Mouse (Mus musculus) lung, postnatal 36 days (tissue): ENCODE data around the gene Hinfp.
"Not testable (repeated sequence)": the region's sequence is repeated elsewhere in the genome, so short reads cannot be mapped to it uniquely, and the experiment has no call there.

ENCODE experiments used
- DNase-seq: peaks from one replicate; pipeline ENCODE4 v3.0.0; 2022; ENCODE audit warnings: mixed read lengths

Gene Hinfp

GRCm38 (mm10) chr9:44311136-44312134 lies 6.0 kb upstream of the Hinfp start:
- peak; percentile 73 for DNase-seq

GRCm38 (mm10) chr9:44310750-44311135 lies 5.3 kb upstream of the Hinfp start:
- DNase-seq, result no peak

GRCm38 (mm10) chr9:44309756-44310155 lies 4.3 kb upstream of the Hinfp start:
- no peak for DNase-seq

DNA sequence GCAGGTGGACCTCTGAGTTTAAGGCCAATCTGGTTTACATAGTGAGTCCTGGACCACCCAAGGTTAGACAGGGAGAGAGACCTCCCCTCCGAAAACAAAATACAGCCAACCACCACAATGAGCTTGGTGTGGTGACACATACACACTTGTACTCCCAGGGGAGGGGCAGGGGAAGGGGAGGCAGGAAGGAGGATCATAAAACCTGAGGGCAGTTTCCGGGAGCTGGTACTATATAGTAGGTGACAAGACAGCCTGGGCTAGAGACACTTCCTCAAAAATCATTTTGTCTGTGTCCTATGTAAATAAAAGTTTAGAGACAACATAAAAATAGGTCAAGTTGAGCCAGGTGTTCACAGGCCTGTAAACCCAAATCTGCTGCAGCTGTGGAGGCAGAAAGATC lies 1.8 kb upstream of the Hinfp start:
- DNase-seq, result no peak

DNA sequence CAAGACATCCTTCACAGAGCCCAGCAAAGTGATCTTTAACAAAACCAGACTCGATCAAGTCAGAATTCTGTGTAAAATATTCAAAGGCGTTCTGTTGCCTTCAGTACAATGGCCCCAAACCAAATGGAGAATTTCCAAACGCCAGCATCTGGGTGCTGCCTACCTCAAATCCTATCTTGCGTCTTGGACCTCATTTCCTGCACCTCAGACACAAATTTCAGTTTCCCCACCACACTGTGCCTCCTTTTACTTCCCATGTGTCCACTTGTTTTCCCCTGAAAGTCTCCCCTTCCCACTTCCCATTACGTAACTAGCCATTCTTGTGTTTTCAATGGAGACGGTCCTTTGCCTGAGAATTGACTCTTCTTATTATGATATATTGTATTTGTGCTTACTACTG lies 1.1 kb upstream of the Hinfp start:
- DNase-seq, result no peak

DNA sequence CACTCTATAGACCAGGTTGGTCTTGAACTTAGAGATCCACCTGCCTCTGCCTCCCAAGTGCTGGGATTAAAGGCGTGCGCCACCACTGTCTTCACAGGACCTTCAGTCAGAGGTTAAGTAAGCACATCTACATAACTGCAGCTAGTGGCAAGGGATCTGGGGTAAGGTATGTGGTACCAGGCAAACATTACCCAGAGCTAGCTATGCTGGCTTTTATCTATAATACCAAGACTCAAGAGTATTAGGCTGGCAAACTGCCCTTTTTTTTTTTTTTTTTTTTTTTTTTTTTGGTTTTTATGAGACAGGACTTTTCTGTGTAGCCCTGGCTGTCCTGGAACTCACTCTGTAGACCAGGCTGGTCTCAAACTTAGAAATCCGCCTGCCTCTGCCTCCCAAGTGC lies 5.5 kb downstream of the Hinfp start:
- not testable (repeated sequence) for DNase-seq

GRCm38 (mm10) chr9:44292490-44292889 lies 13.0 kb downstream of the Hinfp start:
- DNase-seq, result peak; percentile 84

- DNase-seq, result no peak
These were observed 16.5 kb downstream of the Hinfp start for GRCm38 (mm10) chr9:44288959-44289291.

DNA sequence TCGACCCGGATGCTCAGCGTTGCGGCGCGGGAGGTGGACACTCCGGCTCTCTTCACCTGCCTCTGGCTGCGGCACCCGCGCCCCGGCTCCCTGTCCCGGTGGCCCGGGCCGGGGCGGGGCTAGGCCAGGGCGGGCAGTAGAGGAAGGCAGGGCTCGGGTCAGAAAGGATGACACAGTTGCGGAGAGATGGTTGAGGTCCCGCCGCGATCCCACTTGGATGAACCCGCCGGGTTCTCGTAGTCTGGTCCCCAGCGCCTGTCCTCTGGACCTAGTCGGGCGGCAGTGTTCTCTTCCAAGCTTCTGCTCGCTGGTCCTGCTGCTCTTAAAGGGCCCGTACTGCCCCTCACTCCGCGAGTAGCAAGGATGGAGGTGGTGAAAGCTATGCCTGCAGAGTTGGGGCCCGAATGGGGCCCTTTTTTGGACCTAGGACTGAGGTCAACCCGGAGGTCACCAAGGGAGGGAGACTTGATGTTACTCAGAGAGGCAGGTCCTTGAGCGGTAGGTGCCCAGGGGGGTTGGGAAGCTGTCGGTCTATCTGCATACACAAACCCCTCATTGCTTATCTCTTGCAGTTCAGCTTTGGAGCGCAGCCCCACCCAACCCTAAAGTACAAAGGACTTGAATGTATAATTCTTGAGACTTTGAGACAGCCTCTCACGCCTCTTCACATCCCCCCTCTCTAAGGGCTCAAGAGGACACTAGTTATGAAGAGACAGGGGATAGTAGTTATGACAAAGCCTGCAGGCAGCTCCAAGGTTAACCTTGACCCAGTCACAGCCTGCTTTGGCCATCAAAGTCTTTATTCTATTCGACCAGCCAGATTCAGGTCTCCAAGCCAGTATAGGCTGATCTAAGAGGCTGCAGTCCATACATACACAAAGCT lies 17.2 kb downstream of the Hinfp start, which contains the start of gene Abcg4:
TSS of gene Abcg4 (minus strand) at position 540 of the 883 bp plus-strand sequence.
- DNase-seq, result no peak

GRCm38 (mm10) chr9:44287401-44288075 lies 17.9 kb downstream of the Hinfp start:
- DNase-seq, result no peak

DNA sequence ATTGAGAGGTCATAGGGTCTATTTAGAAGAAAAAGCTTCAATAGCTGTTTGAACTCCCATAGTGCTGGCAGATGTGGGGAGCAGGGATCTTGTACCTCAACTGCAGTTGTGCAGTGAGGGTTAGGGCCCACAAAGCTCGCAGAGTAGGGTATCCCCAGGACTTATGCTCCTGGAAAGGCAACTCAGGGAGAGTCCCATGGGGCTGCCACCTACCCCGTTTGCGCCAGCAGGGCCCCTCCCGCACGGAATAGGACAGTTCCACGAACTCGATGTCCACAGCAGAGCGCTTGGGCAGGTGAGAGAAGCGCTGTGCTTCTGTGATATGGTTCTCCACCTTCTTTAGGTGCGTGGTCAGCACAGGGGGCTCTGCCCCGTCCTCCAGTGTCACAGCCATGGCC lies 18.5 kb downstream of the Hinfp start:
- no peak for DNase-seq

DNA sequence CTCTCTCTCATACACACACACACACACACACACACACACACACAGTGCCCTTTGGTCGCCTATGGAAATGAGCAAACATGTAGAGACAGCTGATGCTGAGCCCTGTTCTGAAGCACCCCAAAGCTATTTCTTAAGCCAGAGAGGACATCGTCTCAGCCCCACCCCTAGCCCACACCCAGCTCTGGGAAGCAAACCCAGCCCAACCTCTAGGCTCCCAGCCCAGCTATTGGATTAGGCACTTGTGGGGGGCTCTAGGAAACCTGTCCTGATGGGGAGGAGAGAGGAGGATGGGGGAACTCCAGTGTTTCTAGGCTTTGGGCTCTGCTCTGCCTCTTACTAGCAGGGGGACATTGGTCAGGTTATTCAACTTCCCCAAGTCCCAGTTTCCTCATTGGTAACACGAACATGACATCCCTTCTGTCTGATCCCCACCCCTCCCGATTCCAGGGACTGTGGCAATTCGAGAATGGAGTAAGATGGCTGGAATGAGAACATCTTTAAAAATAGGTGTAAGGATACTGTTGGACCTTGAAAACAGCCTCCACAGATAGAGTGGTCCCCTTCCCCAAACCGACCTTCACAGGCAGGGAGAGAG lies 19.1 kb downstream of the Hinfp start:
- no peak for DNase-seq

DNA sequence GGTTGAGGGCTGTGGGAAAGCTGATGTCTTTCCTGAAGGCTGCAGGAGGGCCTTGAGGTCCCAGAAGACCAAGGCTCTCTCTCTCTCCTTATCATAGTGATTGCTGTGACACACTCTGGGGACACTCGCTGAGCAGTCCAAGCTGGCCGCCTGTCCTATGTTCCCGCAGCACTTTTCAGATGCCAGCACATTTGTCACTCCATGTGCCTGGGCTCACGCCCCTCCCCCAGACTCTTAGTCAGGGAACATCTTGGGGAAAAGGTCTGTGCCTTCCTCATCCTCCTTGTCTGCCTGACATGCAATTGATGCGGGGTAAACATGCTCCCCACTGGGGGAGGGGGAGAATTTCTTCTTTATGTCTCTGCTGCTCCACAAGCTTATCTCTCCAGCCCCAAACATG lies 22.3 kb downstream of the Hinfp start:
- DNase-seq, result no peak

GRCm38 (mm10) chr9:44269973-44270372 lies 35.5 kb downstream of the Hinfp start:
- DNase-seq, result no peak

GRCm38 (mm10) chr9:44269077-44269476 lies 36.4 kb downstream of the Hinfp start:
- DNase-seq, result peak; percentile 73

DNA sequence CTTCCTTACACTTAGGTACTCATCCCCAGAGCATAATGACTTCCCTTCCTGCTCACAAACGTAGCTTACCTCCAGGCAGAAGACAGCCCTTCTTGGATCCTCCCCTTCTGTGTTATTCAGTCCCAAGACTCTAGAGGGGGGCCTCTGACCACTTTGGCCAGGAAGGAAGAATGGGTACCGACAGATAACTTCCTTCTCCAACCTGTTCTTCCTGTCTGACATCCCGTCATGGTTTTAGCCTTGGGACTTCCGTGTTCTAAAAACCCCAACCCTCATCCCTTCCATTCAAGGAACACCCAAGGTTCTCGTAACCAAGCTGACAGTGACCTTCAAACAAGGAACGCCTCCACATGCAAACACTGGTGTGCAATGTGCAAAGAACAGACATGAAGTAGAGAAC lies 37.0 kb downstream of the Hinfp start, which contains the start of gene Nlrx1:
TSS of gene Nlrx1 (minus strand) at position 168 of the 400 bp plus-strand sequence.
- peak; percentile 55 for DNase-seq

GRCm38 (mm10) chr9:44268027-44268360 lies 37.5 kb downstream of the Hinfp start:
- peak; percentile 93 for DNase-seq

GRCm38 (mm10) chr9:44267319-44268026 lies 38.0 kb downstream of the Hinfp start:
- peak; percentile 39 for DNase-seq

GRCm38 (mm10) chr9:44266478-44267226 lies 38.8 kb downstream of the Hinfp start:
- DNase-seq, result peak; percentile 17

DNA sequence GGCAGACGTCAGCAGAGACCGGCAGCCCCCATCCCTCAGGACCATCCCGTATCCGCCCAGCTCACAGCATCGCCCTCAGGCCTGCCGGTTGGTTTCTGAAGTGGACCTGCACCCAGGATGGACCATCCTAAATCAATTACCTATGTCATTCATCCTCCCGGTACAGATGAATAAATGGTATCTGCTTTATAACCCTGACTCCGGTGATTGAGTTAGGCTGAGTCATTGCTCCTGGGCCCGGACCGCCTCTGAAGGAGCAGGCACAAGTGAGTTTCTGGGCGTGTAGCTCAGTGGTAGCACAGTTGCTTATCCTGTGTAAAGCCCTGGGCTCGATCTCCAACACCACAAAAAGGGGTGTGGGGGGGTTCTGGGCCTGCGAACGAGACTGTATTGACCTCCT lies 44.1 kb downstream of the Hinfp start:
- no peak for DNase-seq

DNA sequence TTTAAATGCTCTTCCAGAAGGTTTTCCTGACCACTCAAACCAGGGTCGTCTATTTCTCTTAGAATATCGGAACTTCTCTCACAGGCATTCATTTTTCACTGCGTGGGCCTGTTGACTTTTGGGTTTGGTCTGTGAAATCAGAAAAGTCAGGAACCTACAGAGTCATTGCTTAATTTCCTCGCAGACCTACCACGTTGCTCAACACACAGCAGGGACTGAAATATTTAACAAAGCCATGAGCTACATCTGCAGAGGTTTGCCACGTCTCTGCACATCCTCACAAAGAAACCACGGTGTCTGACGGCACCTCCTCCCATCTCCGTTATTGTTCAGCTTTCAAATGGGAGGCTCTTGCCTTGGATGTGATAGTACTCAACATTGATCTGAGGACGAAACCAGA lies 46.5 kb downstream of the Hinfp start:
- peak; percentile 44 for DNase-seq
